Mouse (Mus musculus) MEL (cell line): ENCODE measurements at regions not wholly inside any gene's neighbourhood (a gene's known extent, or its start where the extent isn't known, plus 50 kb on each side); places are given as distances from the start of the nearest gene placed in this dataset.

Experiments
- DNase-seq: peaks from one replicate; pipeline ENCODE4 v3.0.0; 2011; ENCODE audit warnings: low read depth, low spot score
- H3K27ac ChIP-seq: 2 replicates; pipeline ENCODE4 v1.5.1; 2012; ENCODE audit warnings: low read depth, mild to moderate bottlenecking, control low read depth, low read length, moderate library complexity; ENCODE audit not compliant: control insufficient read depth
- H3K27me3 ChIP-seq, 2 experiments: fragments of 150-350 bp in 1 of 2; sonication (generic) in 1 of 2; 2 replicates each; pipeline ENCODE4 v1.6.1; 2012; ENCODE audit warnings: low read length in 2 of 2, mild to moderate bottlenecking in 2 of 2, improper control_type of control experiment in 1 of 2, moderate library complexity in 1 of 2; ENCODE audit not compliant: insufficient read depth in 2 of 2, control insufficient read depth in 1 of 2
- H3K36me3 ChIP-seq, 2 experiments: 2 replicates each; pipeline ENCODE4 v1.6.1; 2012 to 2014; ENCODE audit warnings: low read length in 2 of 2, improper control_type of control experiment in 1 of 2, inconsistent platforms in 1 of 2, mild to moderate bottlenecking in 1 of 2; ENCODE audit not compliant: insufficient read depth in 2 of 2, control insufficient read depth in 1 of 2
- H3K4me1 ChIP-seq, 2 experiments: fragments of 150-350 bp in 1 of 2; sonication (generic) in 1 of 2; 2 replicates each; pipeline ENCODE4 v1.6.1; 2012; ENCODE audit warnings: low read length in 2 of 2, improper control_type of control experiment in 1 of 2, mild to moderate bottlenecking in 1 of 2; ENCODE audit not compliant: insufficient read depth in 2 of 2, control insufficient read depth in 1 of 2
- H3K4me3 ChIP-seq, 2 experiments: fragments of 150-350 bp in 1 of 2; sonication (generic) in 1 of 2; 2 replicates each; pipeline ENCODE4 v1.5.1; 2012; ENCODE audit warnings: low read depth in 2 of 2, low read length in 2 of 2, mild to moderate bottlenecking in 2 of 2, moderate library complexity in 2 of 2, control low read depth in 1 of 2, improper control_type of control experiment in 1 of 2; ENCODE audit not compliant: control insufficient read depth in 1 of 2, insufficient read depth in 1 of 2
- H3K79me2 ChIP-seq: 2 replicates; pipeline ENCODE4 v1.6.1; 2012; ENCODE audit warnings: mild to moderate bottlenecking, low read length, moderate library complexity; ENCODE audit not compliant: control insufficient read depth, poor library complexity, insufficient read depth
- H3K9ac ChIP-seq: 2 replicates; pipeline ENCODE4 v1.6.1; 2012; ENCODE audit warnings: low read depth, mild to moderate bottlenecking, control low read depth, low read length, moderate library complexity; ENCODE audit not compliant: control insufficient read depth, poor library complexity, severe bottlenecking
- H3K9me3 ChIP-seq: fragments of 150-350 bp; sonication (generic); replicated peaks from 2 replicates; pipeline ENCODE4 v1.6.1; 2012; ENCODE audit warnings: mild to moderate bottlenecking, low read length, improper control_type of control experiment, moderate library complexity; ENCODE audit not compliant: insufficient read depth
- BHLHE40 ChIP-seq: IDR thresholded peaks from 2 replicates; pipeline ENCODE4 v1.6.1; 2012; ENCODE audit warnings: low read depth, mild to moderate bottlenecking, inconsistent platforms, low read length, improper control_type of control experiment, borderline replicate concordance
- CHD1 ChIP-seq: IDR thresholded peaks from 2 replicates; pipeline ENCODE4 v1.6.1; 2012; ENCODE audit warnings: low read depth, mild to moderate bottlenecking, inconsistent platforms, low read length, improper control_type of control experiment
- CHD2 ChIP-seq: IDR thresholded peaks from 2 replicates; pipeline ENCODE4 v1.6.1; 2011; ENCODE audit warnings: low read length, improper control_type of control experiment
- CTCF ChIP-seq, 3 experiments: IDR thresholded peaks in 2 of 3; conservative IDR thresholded peaks in 1 of 3; 2 replicates each; pipeline ENCODE4 v1.5.1; 2011 to 2012; ENCODE audit warnings: low read length in 3 of 3, low read depth in 2 of 3, mild to moderate bottlenecking in 2 of 3, improper control_type of control experiment in 1 of 3, inconsistent platforms in 1 of 3, mixed read lengths in 1 of 3, moderate library complexity in 1 of 3; ENCODE audit not compliant: control insufficient read depth in 1 of 3, insufficient read depth in 1 of 3, poor library complexity in 1 of 3, severe bottlenecking in 1 of 3
- EP300 ChIP-seq, 2 experiments: IDR thresholded peaks; 2 replicates each; pipeline ENCODE4 v1.6.1; 2011; ENCODE audit warnings: improper control_type of control experiment in 2 of 2, low read length in 2 of 2, low read depth in 1 of 2, mild to moderate bottlenecking in 1 of 2
- ETS1 ChIP-seq: IDR thresholded peaks from 2 replicates; pipeline ENCODE4 v1.6.1; 2012; ENCODE audit warnings: low read depth, mild to moderate bottlenecking, inconsistent platforms, low read length, improper control_type of control experiment, moderate library complexity
- GATA1 ChIP-seq: IDR thresholded peaks from 2 replicates; pipeline ENCODE4 v1.6.1; 2011; ENCODE audit warnings: low read depth, low read length, improper control_type of control experiment
- MAFK ChIP-seq: IDR thresholded peaks from 2 replicates; pipeline ENCODE4 v1.6.1; 2011; ENCODE audit warnings: low read depth, mild to moderate bottlenecking, low read length, improper control_type of control experiment, borderline replicate concordance
- MYC ChIP-seq: IDR thresholded peaks from 2 replicates; pipeline ENCODE4 v1.6.1; 2011; ENCODE audit warnings: low read depth, mild to moderate bottlenecking, low read length, improper control_type of control experiment, moderate library complexity
- NELFE ChIP-seq: IDR thresholded peaks from 2 replicates; pipeline ENCODE4 v1.6.1; 2011; ENCODE audit warnings: low read depth, low read length, improper control_type of control experiment
- RAD21 ChIP-seq: IDR thresholded peaks from 2 replicates; pipeline ENCODE4 v1.6.1; 2011; ENCODE audit warnings: mild to moderate bottlenecking, low read depth, low read length, improper control_type of control experiment
- RCOR1 ChIP-seq: IDR thresholded peaks from 2 replicates; pipeline ENCODE4 v1.6.1; 2012; ENCODE audit warnings: low read depth, mild to moderate bottlenecking, inconsistent platforms, low read length, improper control_type of control experiment
- SIN3A ChIP-seq: IDR thresholded peaks from 2 replicates; pipeline ENCODE4 v1.6.1; 2012; ENCODE audit warnings: low read length, improper control_type of control experiment, inconsistent platforms
- SMC3 ChIP-seq: IDR thresholded peaks from 2 replicates; pipeline ENCODE4 v1.6.1; 2011; ENCODE audit warnings: low read depth, low read length, improper control_type of control experiment
- TBP ChIP-seq: IDR thresholded peaks from 2 replicates; pipeline ENCODE4 v1.8.0; 2011; ENCODE audit warnings: low read depth, low read length, improper control_type of control experiment
- TCF12 ChIP-seq: IDR thresholded peaks from 2 replicates; pipeline ENCODE4 v1.6.1; 2014; ENCODE audit warnings: low read depth, mild to moderate bottlenecking, inconsistent platforms, low read length, improper control_type of control experiment, moderate library complexity
- UBTF ChIP-seq: IDR thresholded peaks from 2 replicates; pipeline ENCODE4 v1.6.1; 2012; ENCODE audit warnings: low read depth, mild to moderate bottlenecking, inconsistent platforms, low read length, improper control_type of control experiment, moderate library complexity, borderline replicate concordance; ENCODE audit not compliant: insufficient read depth
- USF2 ChIP-seq, 2 experiments: IDR thresholded peaks; 2 replicates each; pipeline ENCODE4 v1.6.1; 2011 to 2012; ENCODE audit warnings: improper control_type of control experiment in 2 of 2, low read length in 2 of 2, borderline replicate concordance in 1 of 2, inconsistent platforms in 1 of 2, low read depth in 1 of 2, mild to moderate bottlenecking in 1 of 2; ENCODE audit not compliant: insufficient read depth in 1 of 2
- ZC3H11A ChIP-seq: IDR thresholded peaks from 2 replicates; pipeline ENCODE4 v1.6.1; 2012; ENCODE audit warnings: low read depth, mild to moderate bottlenecking, inconsistent platforms, low read length, improper control_type of control experiment

DNA sequence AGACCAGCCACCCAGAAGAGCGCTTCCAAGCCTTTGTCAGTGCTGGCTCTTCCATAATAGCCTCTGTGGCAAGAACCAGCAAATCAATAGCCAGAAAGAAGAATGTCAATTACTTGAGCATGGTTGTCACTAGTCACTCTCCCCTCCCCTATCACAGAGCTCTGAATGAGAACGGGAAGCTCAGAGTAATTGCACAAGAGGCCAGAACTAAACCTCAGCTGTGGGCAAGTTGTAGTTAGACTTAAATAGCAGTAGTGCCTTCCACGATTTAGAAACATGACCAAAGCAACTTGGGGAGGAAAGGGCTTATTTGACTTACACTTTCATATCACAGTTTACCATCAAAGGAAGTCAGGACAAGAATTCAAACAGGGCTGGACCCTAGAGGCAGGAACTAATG lies 56.4 kb upstream of the Sv2b start:
- Histone ChIP-seq H3K27me3 (no peaks in the 10 kb centered on the region; a peak in 1 of 4 replicates), H3K36me3 (peaks cover 0 to 13% of the 10 kb centered on the region in 2 experiments; a peak in 2 of 4 replicates), H3K4me1 (peaks cover 0 to 10% of the 10 kb centered on the region in 2 experiments; a peak in 2 of 4 replicates), H3K27ac (no peak overlapping the region), H3K4me3 (no peak overlapping the region), H3K79me2 (no peaks in the 10 kb centered on the region), H3K9me3 (no peaks in the 10 kb centered on the region), H3K9ac (no peak overlapping the region)
- no peak for TF ChIP-seq CTCF (IDR thresholded peaks at IDR 0.05 in 2 of 3, conservative IDR thresholded peaks at IDR 0.05 in 1 of 3; ENCODE audit: control insufficient read depth in 1 of 3, insufficient read depth in 1 of 3, low read depth in 2 of 3, low read length in 3 of 3, poor library complexity in 1 of 3, severe bottlenecking in 1 of 3)
- TF ChIP-seq CHD1: no peak
- no peak for TF ChIP-seq ETS1
- no peak for TF ChIP-seq BHLHE40
- no peak for TF ChIP-seq MAFK
- no peak for TF ChIP-seq TBP
- TF ChIP-seq MYC: no peak
- no peak for TF ChIP-seq ZC3H11A
- no peak for DNase-seq

DNA sequence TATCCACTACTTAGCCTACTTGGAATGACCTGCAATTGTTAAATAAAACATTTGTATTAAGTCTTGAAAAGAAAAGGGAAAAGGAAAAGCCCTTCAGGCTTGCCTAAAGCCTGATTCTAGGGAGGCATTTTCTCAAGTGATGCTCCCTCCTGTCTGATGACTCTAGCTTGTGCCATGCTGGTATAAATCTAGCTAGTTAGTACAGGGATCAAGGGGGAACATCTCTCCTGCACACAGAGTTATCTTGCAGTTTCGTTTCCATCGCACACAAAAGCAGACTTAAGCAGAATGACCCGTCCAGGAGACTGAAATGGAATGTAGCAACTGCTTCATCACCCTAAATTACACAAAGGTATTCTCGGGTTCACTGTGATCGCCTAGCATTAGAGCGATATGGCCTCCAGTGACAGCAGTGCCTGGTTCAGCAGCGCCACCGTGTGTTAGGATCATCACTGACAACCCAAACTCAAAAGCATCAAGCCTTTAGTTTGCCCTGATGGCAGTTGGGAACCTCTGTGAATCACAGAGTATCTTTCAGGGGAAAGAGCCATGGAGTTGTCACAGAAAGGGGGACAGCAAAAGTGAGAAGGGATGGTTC lies 57.3 kb upstream of the Sv2b start:
- Histone ChIP-seq H3K4me3 (no peak overlapping the region; a peak in 1 of 4 replicates), H3K79me2 (no peaks in the 10 kb centered on the region), H3K27me3 (no peaks in the 10 kb centered on the region; a peak in 1 of 4 replicates), H3K27ac (no peak overlapping the region), H3K9ac (no peak overlapping the region), H3K4me1 (peaks cover 0 to 11% of the 10 kb centered on the region in 2 experiments; a peak in 2 of 4 replicates), H3K36me3 (peaks cover 0 to 13% of the 10 kb centered on the region in 2 experiments; a peak in 2 of 4 replicates), H3K9me3 (no peaks in the 10 kb centered on the region)
- DNase-seq: peak; percentile 80
- TF ChIP-seq SMC3: peak; percentile 93
- TF ChIP-seq MYC: no peak
- peak; percentile 86 to 91 (median 89) for TF ChIP-seq CTCF (IDR thresholded peaks at IDR 0.05 in 2 of 3, conservative IDR thresholded peaks at IDR 0.05 in 1 of 3; ENCODE audit: control insufficient read depth in 1 of 3, insufficient read depth in 1 of 3, low read depth in 2 of 3, low read length in 3 of 3, poor library complexity in 1 of 3, severe bottlenecking in 1 of 3)
- peak; percentile 92 for TF ChIP-seq RAD21
- TF ChIP-seq UBTF: no peak
- TF ChIP-seq NELFE: no peak
- TF ChIP-seq ZC3H11A: peak; percentile 75
- no peak for TF ChIP-seq CHD2

DNA sequence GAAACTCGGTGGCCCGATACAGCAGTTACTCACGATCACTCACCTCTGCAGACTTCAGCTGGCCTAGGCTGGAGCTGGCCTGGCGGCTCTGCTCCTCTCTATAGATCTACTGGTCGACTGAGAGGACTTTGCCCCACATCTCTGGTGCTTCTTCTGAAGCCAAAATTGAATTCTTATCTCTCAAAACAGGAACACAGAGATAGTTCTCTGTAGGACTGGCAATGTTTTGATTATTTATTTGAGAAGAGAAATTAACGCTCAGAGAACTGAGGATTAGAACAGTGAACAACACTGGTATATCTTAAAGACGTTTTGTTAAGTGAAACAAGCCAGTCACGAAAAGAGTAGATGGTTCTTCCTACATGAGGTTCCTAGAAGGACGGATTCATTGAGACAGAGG lies 59.3 kb upstream of the Sv2b start:
- Histone ChIP-seq H3K79me2 (no peaks in the 10 kb centered on the region), H3K36me3 (peaks cover 0 to 15% of the 10 kb centered on the region in 2 experiments; a peak in 2 of 4 replicates), H3K9me3 (no peaks in the 10 kb centered on the region), H3K9ac (0 out of 2 replicates have a peak overlapping the region, but pooled peaks have one; percentile 4), H3K27me3 (no peaks in the 10 kb centered on the region; a peak in 1 of 4 replicates), H3K27ac (no peak overlapping the region), H3K4me1 (peaks cover 0 to 11% of the 10 kb centered on the region in 2 experiments; a peak in 2 of 4 replicates), H3K4me3 (peak overlapping the region in 1 of 2 experiments; percentile 24; a peak in 1 of 4 replicates)
- no peak for TF ChIP-seq USF2 (IDR thresholded peaks at IDR 0.05; ENCODE audit: borderline replicate concordance in 1 of 2, insufficient read depth in 1 of 2, low read depth in 1 of 2, low read length in 2 of 2)
- peak; percentile 40; the same call in 1 of the 2 replicates for TF ChIP-seq GATA1
- peak; percentile 62 to 69 for TF ChIP-seq EP300 (IDR thresholded peaks at IDR 0.05; ENCODE audit: low read depth in 1 of 2, low read length in 2 of 2)
- TF ChIP-seq TCF12: peak; percentile 68; the same call in 1 of the 2 replicates
- no peak for TF ChIP-seq SIN3A
- TF ChIP-seq RCOR1: peak; percentile 54
- peak; percentile 35 for DNase-seq
